Mouse (Mus musculus): Measurements from ENCODE around the gene Trim14. TPM values are rescaled to one million over a fixed set of nuclear protein-coding genes. Genes with fewer than 3 reads are reported as not detected.

Trim14 gene
- polyA plus RNA-seq, 1 experiment from 2014 or later: 1.1 TPM

DNA sequence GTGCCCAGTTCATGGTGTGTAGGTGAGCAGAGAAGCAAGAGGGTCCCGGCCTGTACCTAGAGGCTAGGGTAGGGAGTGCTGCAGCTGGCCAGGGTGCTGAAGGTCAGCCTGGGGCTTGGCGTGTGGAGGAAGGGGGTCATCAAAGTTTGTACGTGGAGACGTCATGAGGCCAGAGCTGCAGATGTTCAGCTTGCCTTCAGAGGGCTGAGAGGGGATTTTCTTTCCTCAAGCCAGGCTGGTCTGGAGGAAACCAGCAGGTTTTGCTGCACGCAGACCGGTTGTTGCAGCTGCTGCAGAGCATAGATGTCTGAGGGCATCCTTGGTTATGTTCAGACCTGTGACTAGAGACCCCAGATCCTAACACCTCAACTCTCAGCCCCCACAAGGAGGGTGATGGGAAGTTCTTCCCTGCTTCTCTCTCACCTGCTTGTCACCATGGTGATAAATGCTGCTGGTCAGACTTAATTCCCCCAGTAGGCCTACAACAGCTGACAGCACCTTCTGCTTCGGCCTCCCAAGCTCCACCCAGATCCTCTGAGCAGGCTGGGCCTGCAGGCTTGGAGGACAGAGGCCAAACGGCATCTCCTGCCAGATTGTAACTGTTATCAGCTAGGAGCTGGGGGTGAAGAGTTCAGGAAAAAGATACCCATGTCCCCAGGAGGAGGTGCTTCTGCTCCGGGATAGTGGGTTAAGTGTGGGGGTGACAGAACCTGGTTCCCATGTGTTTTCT lies 38.2 kb upstream of the Trim14 start:
- ATAC-seq (replicated peaks): no peak
- peaks cover 6% of the 10 kb centered on the region; the same call in 1 of the 2 replicates for H3K4me1 ChIP-seq
- no peak overlapping the region for H3K4me3 ChIP-seq
- no peak overlapping the region for H3K9ac ChIP-seq
- no peak overlapping the region for H3K27ac ChIP-seq
- no peaks in the 10 kb centered on the region for H3K27me3 ChIP-seq (replicated peaks)
- WGBS: 70% methylated on average over 9 of the region's 9 CpGs
- H3K4me2 ChIP-seq: no peak overlapping the region
- H3K9me3 ChIP-seq: peaks cover 4% of the 10 kb centered on the region; the same call in 1 of the 2 replicates
- H3K36me3 ChIP-seq (replicated peaks): no peaks in the 10 kb centered on the region

DNA sequence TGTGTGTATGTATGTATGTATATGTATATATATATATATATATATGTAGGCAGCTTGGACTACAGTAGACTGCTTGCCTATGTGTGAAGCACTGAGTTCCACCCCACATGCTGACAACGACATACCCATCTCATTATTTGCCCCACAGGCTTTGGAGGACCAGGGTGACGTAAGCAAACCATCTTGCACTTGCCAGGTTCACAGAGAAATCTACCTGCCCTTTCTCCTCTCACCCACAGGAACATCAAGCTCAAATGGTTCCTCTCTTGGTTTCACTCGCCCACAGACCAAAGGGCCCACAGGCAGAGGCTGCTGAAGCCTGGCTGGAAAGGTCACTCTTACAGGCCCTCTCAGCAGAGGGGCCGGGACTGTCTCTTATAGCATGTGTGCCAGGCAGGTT lies 36.7 kb upstream of the Trim14 start:
- Histone ChIP-seq H3K36me3 (replicated peaks) (no peaks in the 10 kb centered on the region), H3K4me3 (no peak overlapping the region), H3K9me3 (no peaks in the 10 kb centered on the region), H3K4me1 (peaks cover 6% of the 10 kb centered on the region; the same call in 1 of the 2 replicates), H3K9ac (no peak overlapping the region), H3K4me2 (no peak overlapping the region), H3K27ac (no peak overlapping the region), H3K27me3 (replicated peaks) (no peaks in the 10 kb centered on the region)
- ATAC-seq (replicated peaks): no peak
- WGBS: 87% methylated on average over 4 of the region's 4 CpGs

DNA sequence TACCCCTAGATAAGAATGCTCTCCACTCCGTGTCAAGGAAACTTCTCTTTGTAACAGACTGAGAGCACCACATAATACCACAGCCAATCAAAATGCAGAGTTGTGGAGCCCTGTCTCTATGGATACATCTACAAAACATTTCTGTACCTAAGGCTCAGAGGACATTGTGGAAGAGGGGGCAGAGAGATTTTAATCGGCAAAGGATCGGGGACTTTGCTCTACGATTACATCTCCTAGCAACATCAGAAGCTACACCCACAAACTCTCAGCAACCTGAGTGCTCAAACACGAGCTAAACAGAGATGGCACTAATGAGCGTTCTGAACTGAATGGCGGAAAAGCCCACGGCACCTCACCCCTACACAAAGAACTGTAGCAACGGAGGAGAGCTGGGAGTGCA lies 35.8 kb upstream of the Trim14 start:
- Histone ChIP-seq H3K27ac (no peak overlapping the region), H3K36me3 (replicated peaks) (no peaks in the 10 kb centered on the region), H3K27me3 (replicated peaks) (no peaks in the 10 kb centered on the region), H3K4me3 (no peak overlapping the region), H3K9ac (no peak overlapping the region), H3K4me2 (no peak overlapping the region), H3K4me1 (peaks cover 6% of the 10 kb centered on the region; the same call in 1 of the 2 replicates), H3K9me3 (no peaks in the 10 kb centered on the region)
- no peak for ATAC-seq (replicated peaks)
- 93% methylated on average over 9 of the region's 9 CpGs for WGBS

DNA sequence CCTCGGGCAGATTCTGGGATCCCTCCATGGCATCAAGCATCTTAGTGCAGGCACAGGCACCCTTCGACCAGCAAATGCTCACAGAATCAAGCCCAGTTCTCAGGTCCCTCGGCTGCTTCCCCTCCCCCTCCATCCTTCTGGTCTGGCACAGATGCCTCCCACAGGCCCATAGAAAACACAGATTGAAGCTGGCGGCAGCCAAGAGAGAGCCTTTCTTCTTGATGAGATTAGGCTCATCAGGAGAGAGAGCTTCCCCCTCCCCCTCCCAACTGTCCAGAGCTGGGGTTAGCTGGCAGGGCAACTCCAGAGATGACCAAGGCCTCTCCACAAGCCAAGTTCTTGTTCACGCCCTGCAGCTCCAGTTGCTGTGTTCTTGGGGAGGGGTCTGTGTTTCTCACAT lies 33.7 kb upstream of the Trim14 start:
- Histone ChIP-seq H3K9me3 (no peaks in the 10 kb centered on the region), H3K4me3 (no peak overlapping the region), H3K4me2 (no peak overlapping the region), H3K9ac (no peak overlapping the region), H3K27me3 (replicated peaks) (no peaks in the 10 kb centered on the region), H3K27ac (no peak overlapping the region), H3K4me1 (peaks cover 6% of the 10 kb centered on the region; the same call in 1 of the 2 replicates), H3K36me3 (replicated peaks) (no peaks in the 10 kb centered on the region)
- peak; percentile 20; the same call in 1 of the 2 replicates for ATAC-seq (replicated peaks)
- WGBS: 17% methylated on average over 5 of the region's 5 CpGs

DNA sequence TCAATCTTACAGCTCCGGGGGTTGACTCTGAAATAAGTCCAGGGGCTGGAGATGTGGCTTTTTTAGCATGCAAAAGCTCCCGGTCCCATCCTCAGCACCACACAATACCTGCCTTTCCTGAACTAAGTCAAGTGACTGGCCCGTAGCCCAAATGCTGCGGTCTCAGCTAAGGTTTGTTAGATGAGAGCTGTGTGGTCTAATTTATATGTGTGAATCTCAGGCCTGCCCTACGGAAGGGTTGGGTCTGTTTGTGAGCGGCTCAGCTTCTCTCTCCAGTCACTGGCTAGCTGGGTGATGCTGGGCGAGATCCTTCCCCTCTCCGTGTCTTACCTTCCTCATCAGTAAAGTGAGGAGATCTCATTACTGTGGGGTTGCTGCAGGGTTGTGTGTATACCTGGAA lies 32.2 kb upstream of the Trim14 start:
- H3K36me3 ChIP-seq (replicated peaks): no peaks in the 10 kb centered on the region
- H3K27ac ChIP-seq: no peak overlapping the region
- H3K9me3 ChIP-seq: no peaks in the 10 kb centered on the region
- peaks cover 6% of the 10 kb centered on the region; the same call in 1 of the 2 replicates for H3K4me1 ChIP-seq
- no peak overlapping the region for H3K4me3 ChIP-seq
- H3K4me2 ChIP-seq: no peak overlapping the region
- no peaks in the 10 kb centered on the region for H3K27me3 ChIP-seq (replicated peaks)
- no peak overlapping the region for H3K9ac ChIP-seq
- WGBS: 93% methylated on average over 8 of the region's 8 CpGs
- no peak for ATAC-seq (replicated peaks)

DNA sequence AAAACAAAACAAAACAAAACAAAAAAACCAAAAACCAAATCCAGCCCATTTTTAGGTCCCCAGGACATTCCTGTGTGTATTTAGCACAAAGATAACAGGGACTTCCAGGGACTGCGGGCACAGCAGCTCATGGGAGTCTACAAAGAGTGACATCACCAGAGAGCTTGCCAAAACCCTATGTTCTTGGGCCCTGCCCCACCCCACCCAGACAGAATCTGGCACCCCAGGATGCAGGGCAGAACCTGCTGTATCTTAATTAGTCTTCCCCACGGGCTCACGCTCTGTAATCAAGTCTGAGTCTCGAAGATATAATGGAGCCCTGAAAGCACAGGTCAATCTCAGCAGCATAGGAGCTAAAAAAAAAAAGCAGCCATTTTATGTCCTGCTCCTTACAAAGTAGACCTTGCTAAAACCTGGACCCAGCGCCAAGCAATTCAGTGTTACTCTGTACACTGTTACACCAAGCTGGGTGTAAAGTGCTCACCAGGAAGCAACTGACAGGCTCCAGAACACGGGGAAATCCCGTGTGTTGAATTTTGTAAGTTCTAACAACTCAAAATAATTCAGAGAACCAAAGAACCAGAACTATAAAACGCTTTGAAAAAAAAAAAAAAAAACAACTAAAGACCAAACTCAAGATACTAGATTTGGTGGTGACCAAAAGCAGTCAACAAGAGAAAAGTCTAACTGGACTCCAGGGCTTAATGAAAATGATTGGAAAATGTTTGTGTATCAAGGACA lies 31.2 kb upstream of the Trim14 start:
- 69% methylated on average over 8 of the region's 8 CpGs for WGBS
- no peaks in the 10 kb centered on the region for H3K27me3 ChIP-seq (replicated peaks)

DNA sequence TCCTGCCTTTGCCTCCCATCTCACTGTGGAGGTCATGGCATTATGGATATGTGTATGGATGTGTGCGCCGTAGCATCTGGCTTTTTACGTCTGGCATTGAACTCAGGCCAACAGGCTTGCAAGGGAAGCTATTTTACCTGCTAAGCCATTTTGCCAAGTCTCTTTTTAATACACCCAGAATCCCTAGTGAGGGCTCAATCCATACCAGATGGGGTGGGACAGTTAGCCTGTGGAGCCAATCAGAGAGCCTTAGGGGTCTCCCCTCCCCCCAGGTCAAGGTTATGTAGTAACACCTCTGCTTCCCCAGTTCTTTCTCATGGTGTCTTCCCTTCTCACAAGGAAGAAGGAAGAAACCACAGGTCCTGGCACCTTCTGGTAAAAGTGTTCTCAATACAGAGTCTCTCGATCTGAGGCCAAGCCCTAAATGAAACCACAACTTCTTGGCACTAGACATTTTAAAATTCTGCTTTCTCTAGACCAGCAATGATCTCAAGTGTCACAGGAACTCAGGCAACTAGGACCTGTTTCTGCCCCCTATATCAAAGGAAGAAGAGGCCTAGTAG lies 29.5 kb upstream of the Trim14 start:
- no peak for ATAC-seq (replicated peaks)
- Histone ChIP-seq H3K27me3 (replicated peaks) (no peaks in the 10 kb centered on the region), H3K27ac (no peak overlapping the region), H3K4me2 (no peak overlapping the region), H3K4me3 (no peak overlapping the region), H3K4me1 (peaks cover 6% of the 10 kb centered on the region; the same call in 1 of the 2 replicates), H3K9ac (no peak overlapping the region), H3K36me3 (replicated peaks) (no peaks in the 10 kb centered on the region), H3K9me3 (no peaks in the 10 kb centered on the region)
- WGBS: 92% methylated on average over 4 of the region's 4 CpGs

More for the DNA sequence above, 31.2 kb upstream of the Trim14 start:
- Histone ChIP-seq H3K4me2 (no peak overlapping the region), H3K4me3 (no peak overlapping the region), H3K9me3 (no peaks in the 10 kb centered on the region), H3K4me1 (peaks cover 6% of the 10 kb centered on the region; the same call in 1 of the 2 replicates), H3K36me3 (replicated peaks) (no peaks in the 10 kb centered on the region), H3K9ac (no peak overlapping the region), H3K27ac (no peak overlapping the region)
- ATAC-seq (replicated peaks): no peak

DNA sequence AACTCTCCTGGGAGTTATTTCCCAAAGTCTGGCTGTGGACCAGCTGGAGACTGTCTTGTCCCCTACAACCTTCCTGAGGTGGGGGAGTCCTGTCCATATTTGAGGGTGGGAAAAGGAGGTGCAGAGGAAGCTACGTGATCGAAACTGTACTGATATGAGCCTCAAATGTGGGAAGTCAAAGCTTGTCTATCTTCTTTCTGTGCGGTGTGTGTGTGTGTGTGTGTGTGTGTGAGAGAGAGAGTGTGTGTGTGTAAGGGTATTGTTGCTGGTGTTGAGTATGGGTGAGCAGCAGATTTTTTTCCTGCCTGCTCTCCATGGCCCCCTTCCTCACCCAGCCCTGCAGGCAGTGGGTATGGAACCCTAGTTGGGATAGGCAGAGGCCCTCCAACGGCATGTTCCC lies 28.3 kb upstream of the Trim14 start:
- Histone ChIP-seq H3K9ac (no peak overlapping the region), H3K4me1 (no peaks in the 10 kb centered on the region), H3K36me3 (replicated peaks) (no peaks in the 10 kb centered on the region), H3K9me3 (no peaks in the 10 kb centered on the region), H3K4me3 (no peak overlapping the region), H3K27me3 (replicated peaks) (no peaks in the 10 kb centered on the region), H3K4me2 (no peak overlapping the region), H3K27ac (no peak overlapping the region)
- WGBS: 81% methylated on average over 4 of the region's 4 CpGs
- ATAC-seq (replicated peaks): no peak

DNA sequence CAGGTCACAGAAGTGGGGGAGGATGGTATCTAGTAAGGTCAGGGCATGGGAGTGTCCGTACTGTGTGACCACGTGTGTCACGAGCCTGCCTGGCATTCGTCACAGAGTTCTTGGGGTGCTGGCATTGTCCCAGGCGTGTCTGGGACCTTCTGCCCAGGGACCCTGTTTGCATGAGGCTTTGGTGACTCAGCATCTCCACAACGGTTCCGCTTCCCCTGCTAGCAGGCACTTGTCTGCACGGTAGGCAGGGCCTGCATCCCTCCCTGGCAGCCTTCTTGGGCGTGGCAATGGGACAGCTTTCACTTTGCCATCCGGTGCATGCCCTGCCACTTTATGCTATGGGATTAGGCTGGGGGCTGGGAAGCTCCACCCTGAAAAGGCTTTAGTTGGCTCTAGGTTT lies 27.9 kb upstream of the Trim14 start:
- Histone ChIP-seq H3K4me2 (no peak overlapping the region), H3K27me3 (replicated peaks) (no peaks in the 10 kb centered on the region), H3K36me3 (replicated peaks) (no peaks in the 10 kb centered on the region), H3K27ac (no peak overlapping the region), H3K4me3 (no peak overlapping the region), H3K9ac (no peak overlapping the region), H3K9me3 (no peaks in the 10 kb centered on the region), H3K4me1 (0 out of 2 replicates have a peak, but pooled peaks cover under 1% of the 10 kb centered on the region)
- ATAC-seq (replicated peaks): no peak
- 74% methylated on average over 10 of the region's 10 CpGs for WGBS

DNA sequence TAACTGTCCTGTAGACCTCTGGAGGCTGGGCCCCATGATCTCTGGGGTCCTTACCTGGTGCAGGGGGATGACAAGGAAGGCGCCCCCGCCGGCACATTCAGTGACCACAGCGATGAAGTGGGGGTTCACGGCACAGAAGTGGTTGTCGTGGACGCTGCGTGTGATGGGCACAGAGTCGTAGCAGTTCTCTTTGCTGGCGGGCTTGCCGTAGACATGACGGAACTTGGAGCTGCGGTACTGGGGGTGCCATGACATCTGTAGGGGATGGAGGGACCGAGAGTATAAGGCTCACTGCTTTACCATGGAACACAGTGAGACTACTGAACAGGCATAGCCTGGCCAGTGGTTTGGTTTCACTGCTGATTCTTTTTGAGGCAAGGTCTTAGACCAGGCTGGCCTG lies 26.9 kb upstream of the Trim14 start:
- H3K4me1 ChIP-seq: 0 out of 2 replicates have a peak, but pooled peaks cover 3% of the 10 kb centered on the region
- no peak overlapping the region for H3K27ac ChIP-seq
- H3K4me2 ChIP-seq: no peak overlapping the region
- H3K4me3 ChIP-seq: no peak overlapping the region
- H3K9me3 ChIP-seq: no peaks in the 10 kb centered on the region
- ATAC-seq (replicated peaks): no peak
- no peaks in the 10 kb centered on the region for H3K36me3 ChIP-seq (replicated peaks)
- 96% methylated on average over 14 of the region's 14 CpGs for WGBS
- no peak overlapping the region for H3K9ac ChIP-seq
- no peaks in the 10 kb centered on the region for H3K27me3 ChIP-seq (replicated peaks)

DNA sequence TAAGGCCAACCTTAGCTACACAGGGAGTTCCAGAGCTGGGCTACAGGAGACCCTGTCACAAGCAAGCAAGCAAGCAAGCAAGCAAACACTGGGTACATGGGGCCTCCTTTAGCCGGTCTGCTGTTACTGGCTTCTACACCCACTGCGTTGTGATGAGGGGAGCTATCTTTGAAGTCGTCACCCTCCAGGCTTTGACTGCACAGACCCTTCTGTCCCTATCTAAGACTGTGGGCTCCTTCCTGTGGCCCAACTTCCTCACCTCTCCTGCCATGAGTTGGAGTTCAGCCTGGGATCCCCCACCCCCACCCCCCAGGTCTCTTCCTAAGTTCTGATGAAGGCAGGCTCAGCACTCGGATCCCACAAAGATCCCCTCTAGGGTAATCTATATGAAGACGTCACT lies 26.1 kb upstream of the Trim14 start:
- H3K4me3 ChIP-seq: no peak overlapping the region
- H3K9me3 ChIP-seq: no peaks in the 10 kb centered on the region
- no peaks in the 10 kb centered on the region for H3K36me3 ChIP-seq (replicated peaks)
- WGBS: 76% methylated on average over 5 of the region's 5 CpGs
- no peaks in the 10 kb centered on the region for H3K27me3 ChIP-seq (replicated peaks)
- H3K27ac ChIP-seq: no peak overlapping the region
- no peak overlapping the region for H3K4me2 ChIP-seq
- no peak overlapping the region for H3K9ac ChIP-seq
- H3K4me1 ChIP-seq: 0 out of 2 replicates have a peak, but pooled peaks cover 3% of the 10 kb centered on the region
- no peak for ATAC-seq (replicated peaks)

DNA sequence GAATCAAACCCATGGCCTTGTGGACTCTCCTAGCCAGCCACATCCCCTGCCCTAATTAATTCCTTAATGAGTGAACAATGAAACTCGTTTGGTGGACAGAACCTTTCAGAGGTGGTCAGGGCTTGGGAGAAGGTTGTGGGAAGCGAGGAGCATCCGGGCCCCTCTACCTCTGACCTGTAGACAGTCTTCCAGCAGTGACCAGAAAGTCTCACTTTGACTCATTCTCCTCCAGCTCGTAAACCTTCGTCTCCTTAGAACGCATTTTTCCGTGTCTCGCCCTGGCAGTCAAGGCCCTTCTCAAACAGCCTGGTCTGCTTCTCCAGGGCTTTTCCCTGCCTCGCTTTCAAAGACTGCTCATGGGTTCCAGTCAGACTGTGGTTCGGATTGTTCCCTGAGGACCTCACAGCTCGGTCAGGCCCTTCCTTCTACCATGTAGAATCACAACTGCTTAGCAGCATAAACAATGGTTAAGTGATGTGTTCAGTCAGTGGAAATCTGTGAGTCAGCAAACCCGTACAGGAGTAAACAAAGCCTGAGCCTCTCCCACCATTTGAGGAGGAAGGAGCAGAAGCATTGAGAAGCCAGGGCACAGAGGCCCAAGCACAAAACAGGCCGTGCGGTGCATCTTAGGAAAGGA lies 24.2 kb upstream of the Trim14 start:
- no peak overlapping the region for H3K4me3 ChIP-seq
- ATAC-seq (replicated peaks): no peak
- WGBS: 84% methylated on average over 14 of the region's 14 CpGs

More for the DNA sequence above, 24.2 kb upstream of the Trim14 start:
- no peaks in the 10 kb centered on the region for H3K27me3 ChIP-seq (replicated peaks)
- H3K9me3 ChIP-seq: no peaks in the 10 kb centered on the region
- H3K27ac ChIP-seq: no peak overlapping the region
- H3K4me2 ChIP-seq: no peak overlapping the region
- H3K4me1 ChIP-seq: 0 out of 2 replicates have a peak, but pooled peaks cover 3% of the 10 kb centered on the region
- H3K9ac ChIP-seq: no peak overlapping the region
- H3K36me3 ChIP-seq (replicated peaks): no peaks in the 10 kb centered on the region

Measured in midbrain, embryonic 15.5 days (tissue).